Mouse (Mus musculus): ENCODE measurements at regions not wholly inside any gene's neighbourhood (a gene's known extent, or its start where the extent isn't known, plus 50 kb on each side); places are given as distances from the start of the nearest gene placed in this dataset.

GRCm38 (mm10) chr15:24682167-24682566 lies 731.4 kb downstream of the Basp1 start:
- DNase-seq (ENCODE audit: low spot score): no peak

GRCm38 (mm10) chr15:24648938-24649337 lies 764.6 kb downstream of the Basp1 start:
- no peak for DNase-seq (ENCODE audit: low spot score)

- DNase-seq (ENCODE audit: low spot score): no peak
Measured at GRCm38 (mm10) chr15:24635620-24636019, 777.9 kb downstream of the Basp1 start.

GRCm38 (mm10) chr15:24596242-24596641 lies 817.3 kb downstream of the Basp1 start:
- peak; percentile 67 for DNase-seq (ENCODE audit: low spot score)

- peak; percentile 77 for DNase-seq (ENCODE audit: low spot score)
Measured at GRCm38 (mm10) chr15:24588943-24589342, 824.6 kb downstream of the Basp1 start.

- DNase-seq (ENCODE audit: low spot score): peak; percentile 78
Measured at GRCm38 (mm10) chr15:24566981-24567380, 846.6 kb downstream of the Basp1 start.

GRCm38 (mm10) chr15:24556806-24557205 lies 856.8 kb downstream of the Basp1 start:
- no peak for DNase-seq (ENCODE audit: low spot score)

GRCm38 (mm10) chr15:24550108-24550507 lies 863.5 kb downstream of the Basp1 start:
- DNase-seq (ENCODE audit: low spot score): no peak

GRCm38 (mm10) chr15:24530065-24530464 lies 883.5 kb downstream of the Basp1 start:
- no peak for DNase-seq (ENCODE audit: low spot score)

GRCm38 (mm10) chr15:24527379-24527778 lies 886.2 kb downstream of the Basp1 start:
- peak; percentile 5 for DNase-seq (ENCODE audit: low spot score)

GRCm38 (mm10) chr15:24513926-24514325 lies 899.6 kb downstream of the Basp1 start:
- DNase-seq (ENCODE audit: low spot score): no peak

- DNase-seq (ENCODE audit: low spot score): peak; percentile 6
Measured at GRCm38 (mm10) chr15:24501907-24502559, 911.5 kb downstream of the Basp1 start.

- no peak for DNase-seq (ENCODE audit: low spot score)
Measured at GRCm38 (mm10) chr15:24486235-24486634, 927.3 kb downstream of the Basp1 start.

- DNase-seq (ENCODE audit: low spot score): no peak
Measured at GRCm38 (mm10) chr15:24468239-24468638, 945.3 kb downstream of the Basp1 start.

- no peak for DNase-seq (ENCODE audit: low spot score)
Measured at GRCm38 (mm10) chr15:24457726-24458125, 955.8 kb downstream of the Basp1 start.

- no peak for DNase-seq (ENCODE audit: low spot score)
Measured at GRCm38 (mm10) chr15:24433083-24433482, 980.5 kb downstream of the Basp1 start.

GRCm38 (mm10) chr15:24429154-24429553 lies 984.4 kb downstream of the Basp1 start:
- DNase-seq (ENCODE audit: low spot score): no peak

GRCm38 (mm10) chr15:24422333-24422942 lies 991.1 kb downstream of the Basp1 start:
- no peak for DNase-seq (ENCODE audit: low spot score)

- no peak for DNase-seq (ENCODE audit: low spot score)
Measured at GRCm38 (mm10) chr15:24419736-24420135, 993.8 kb downstream of the Basp1 start.

- DNase-seq (ENCODE audit: low spot score): no peak
Measured at GRCm38 (mm10) chr15:24419186-24419585, 994.4 kb downstream of the Basp1 start.

GRCm38 (mm10) chr15:24407691-24408090 lies 1005.9 kb downstream of the Basp1 start:
- peak; percentile 75 for DNase-seq (ENCODE audit: low spot score)

GRCm38 (mm10) chr15:24405305-24405704 lies 1008.3 kb downstream of the Basp1 start:
- no peak for DNase-seq (ENCODE audit: low spot score)

- no peak for DNase-seq (ENCODE audit: low spot score)
Measured at GRCm38 (mm10) chr15:24400088-24400487, 1013.5 kb downstream of the Basp1 start.

- no peak for DNase-seq (ENCODE audit: low spot score)
Measured at GRCm38 (mm10) chr15:24358398-24358797, 1055.2 kb downstream of the Basp1 start.

Data from embryo, embryonic 10 days (tissue).